Mouse (Mus musculus): ENCODE results near the gene Gm4787.
"Not testable (repeated sequence)": the region's sequence is repeated elsewhere in the genome, so short reads cannot be mapped to it uniquely, and the experiment has no call there.

Gm4787 gene

GRCm38 (mm10) chr12:81379364-81379763, at the start of gene Gm4787:
Gene Gm4787, minus strand, starts transcription at chr12:81379464.
- DNase-seq (ENCODE audit: low read depth, low spot score): not testable (repeated sequence)

GRCm38 (mm10) chr12:81421846-81422245, 42.6 kb upstream of the Gm4787 start, which contains the start of gene Adam4:
Gene Adam4, minus strand, starts transcription at chr12:81421946.
- no peak for DNase-seq (ENCODE audit: low read depth, low spot score)

- no peak for DNase-seq (ENCODE audit: low read depth, low spot score)
These were observed 33.9 kb upstream of the Gm4787 start for GRCm38 (mm10) chr12:81413211-81413610.

- no peak for DNase-seq (ENCODE audit: low read depth, low spot score)
These were observed 29.7 kb upstream of the Gm4787 start for GRCm38 (mm10) chr12:81408966-81409365.

- peak; percentile 74 for DNase-seq (ENCODE audit: low read depth, low spot score)
These were observed 22.9 kb upstream of the Gm4787 start for GRCm38 (mm10) chr12:81402187-81402586.

GRCm38 (mm10) chr12:81333841-81334240, 45.4 kb downstream of the Gm4787 start:
- DNase-seq (ENCODE audit: low read depth, low spot score): no peak

- DNase-seq (ENCODE audit: low read depth, low spot score): no peak
These were observed 46.3 kb downstream of the Gm4787 start, which contains the start of gene Slc8a3 for GRCm38 (mm10) chr12:81332875-81333421. Gene Slc8a3, minus strand, starts transcription at chr12:81333180.

GRCm38 (mm10) chr12:81331937-81332874, 47.1 kb downstream of the Gm4787 start:
- no peak for DNase-seq (ENCODE audit: low read depth, low spot score)

- no peak for DNase-seq (ENCODE audit: low read depth, low spot score)
These were observed 48.1 kb downstream of the Gm4787 start for GRCm38 (mm10) chr12:81331046-81331638.

All from A20 (cell line).